ENCODE assay signal across 8 mouse cellular contexts in genomic region chr11:22677337-22677736, GRCm38 (mm10).
DNase-seq lines count a peak whose midpoint lies in the region; ATAC-seq lines count a peak whose summit lies in the region.

No protein-coding gene starts in this region.

- peak; percentile 90 for DNase-seq in heart, adult 11 months
- DNase-seq in heart, postnatal 25 days (ENCODE audit: low spot score): no peak
- DNase-seq in CD4-positive, CD25-positive, alpha-beta regulatory T cell, adult 2 months (ENCODE audit: low read depth, low spot score): peak; percentile 83
- peak; percentile 42 for DNase-seq in heart, postnatal 4 days
- DNase-seq in left cerebral cortex, adult 18-20 months (ENCODE audit: low spot score in 2 of 2): no peak
- DNase-seq in gastrocnemius, postnatal 14 days: no peak

- intact Hi-C loops in heart, postnatal 25 days (cut with DNase I): loop anchor here (2.0 kb wide), 1 partner anchor 279 kb away; no protein-coding TSS in a partner anchor
- intact Hi-C loops in gastrocnemius, postnatal 14 days (cut with DNase I; ENCODE audit: low total_unique reads): no loop called here

- ATAC-seq in megakaryocyte progenitor cell, adult 5-6 weeks (replicated peaks; ENCODE audit: poor library complexity): 0 out of 2 replicates have a peak, but pooled peaks have one; percentile 49
- ATAC-seq in erythroblast, adult 5-6 weeks (replicated peaks; ENCODE audit: low FRiP score, poor library complexity, severe bottlenecking): no peak

Comparison
In these comparisons a context has a peak if more than half of its experiments do, and no peak if none do; other contexts are left out.
1. DNase-seq: peak in heart, adult 11 months (single experiment), CD4-positive, CD25-positive, alpha-beta regulatory T cell, adult 2 months (single experiment) and heart, postnatal 4 days (single experiment); none in heart, postnatal 25 days (single experiment), left cerebral cortex, adult 18-20 months (0 of 2) and gastrocnemius, postnatal 14 days (single experiment).